22 mouse cellular contexts compared by ENCODE assay signal in genomic region chr12:82371266-82371665, GRCm38 (mm10).
"Had no signal": no experiment of that assay in that cellular context is flagged by ENCODE, and none has a peak within 500 bp of the region (broad histone marks: within the 10 kb centered on the region; RNA-seq: fewer than 3 reads in every experiment).

No protein-coding gene starts in this region.

- ATAC-seq: hindbrain, postnatal 0 days; intestine, embryonic 16.5 days; liver, embryonic 12.5 days had no signal

- H3K27ac ChIP-seq: gastrocnemius, adult 2 months; hindbrain, embryonic 13.5 days; hindbrain, embryonic 15.5 days; hindbrain, postnatal 0 days; kidney, embryonic 15.5 days; kidney, postnatal 0 days; limb, embryonic 13.5 days; limb, embryonic 15.5 days; liver, embryonic 12.5 days had no signal

- H3K4me2 ChIP-seq: heart, embryonic 12.5 days; hindbrain, embryonic 13.5 days; hindbrain, embryonic 15.5 days; kidney, embryonic 15.5 days; limb, embryonic 13.5 days; limb, embryonic 15.5 days; liver, embryonic 12.5 days had no signal

- H3K27me3 ChIP-seq: heart, embryonic 12.5 days; hindbrain, embryonic 13.5 days; hindbrain, embryonic 15.5 days; kidney, embryonic 15.5 days; limb, embryonic 13.5 days; limb, embryonic 15.5 days; liver, embryonic 12.5 days had no signal

- H3K9ac ChIP-seq: heart, embryonic 12.5 days; hindbrain, embryonic 13.5 days; hindbrain, embryonic 15.5 days; kidney, embryonic 15.5 days; limb, embryonic 13.5 days; limb, embryonic 15.5 days; liver, embryonic 12.5 days had no signal

- DNase-seq: gastrocnemius, adult 2 months; gastrocnemius, postnatal 10 days; gastrocnemius, postnatal 36 days; heart, adult 18-20 months; heart, postnatal 10 days; kidney, adult 11 months; kidney, adult 2 months; kidney, adult 9 months; kidney, postnatal 14 days; kidney, postnatal 36 days; layer of hippocampus, postnatal 36 days; left cerebral cortex, postnatal 4 days had no signal

- H3K36me3 ChIP-seq: hindbrain, embryonic 13.5 days; hindbrain, embryonic 15.5 days; limb, embryonic 15.5 days had no signal

- H3K4me3 ChIP-seq: gastrocnemius, adult 2 months; heart, embryonic 12.5 days; hindbrain, embryonic 13.5 days; hindbrain, embryonic 15.5 days; kidney, embryonic 15.5 days; limb, embryonic 13.5 days; limb, embryonic 15.5 days; liver, embryonic 12.5 days had no signal

- H3K9me3 ChIP-seq: heart, embryonic 12.5 days; hindbrain, embryonic 13.5 days; hindbrain, embryonic 15.5 days; kidney, embryonic 15.5 days; limb, embryonic 13.5 days; limb, embryonic 15.5 days; liver, embryonic 12.5 days had no signal
